Mouse (Mus musculus) midbrain, embryonic 13.5 days (tissue): ENCODE measurements around the gene Syt1. TPM values are rescaled to one million over a fixed set of nuclear protein-coding genes. Genes with fewer than 3 reads are reported as not detected.

Experiments used
- ATAC-seq: fragments of 200-750 bp; cut with Nextera tagmentation; 2 replicates; pipeline ENCODE4 v1.8.0; 2017; ENCODE audit warnings: mild to moderate bottlenecking, moderate TSS enrichment, moderate library complexity
- H3K27ac ChIP-seq: fragments of 300-500 bp; sonication (generic); 2 replicates; pipeline ENCODE4 v1.5.1; 2015; ENCODE audit warnings: inconsistent platforms, mild to moderate bottlenecking, moderate library complexity
- H3K27me3 ChIP-seq: fragments of 300-500 bp; sonication (generic); 2 replicates; pipeline ENCODE4 v1.6.1; 2015; ENCODE audit warnings: mild to moderate bottlenecking, inconsistent platforms
- H3K36me3 ChIP-seq: fragments of 300-500 bp; sonication (generic); 2 replicates; pipeline ENCODE4 v1.6.1; 2015; ENCODE audit warnings: mild to moderate bottlenecking, inconsistent platforms
- H3K4me1 ChIP-seq: fragments of 300-500 bp; sonication (generic); replicated peaks from 2 replicates; pipeline ENCODE4 v1.6.1; 2015; ENCODE audit warnings: inconsistent platforms
- H3K4me2 ChIP-seq: fragments of 300-500 bp; sonication (generic); replicated peaks from 2 replicates; pipeline ENCODE4 v1.6.1; 2015; ENCODE audit warnings: moderate library complexity, mild to moderate bottlenecking, inconsistent platforms
- H3K4me3 ChIP-seq: fragments of 300-500 bp; sonication (generic); replicated peaks from 2 replicates; pipeline ENCODE4 v1.5.1; 2015; ENCODE audit warnings: mild to moderate bottlenecking, inconsistent platforms
- H3K9ac ChIP-seq: fragments of 300-500 bp; sonication (generic); replicated peaks from 2 replicates; pipeline ENCODE4 v1.6.1; 2015; ENCODE audit warnings: mild to moderate bottlenecking, inconsistent platforms
- H3K9me3 ChIP-seq: fragments of 300-500 bp; sonication (generic); 2 replicates; pipeline ENCODE4 v1.6.1; 2016; ENCODE audit warnings: mild to moderate bottlenecking, inconsistent platforms
- WGBS: fragments of 180-500 bp; shearing (Covaris S2); methylation state at CpG from one replicate; pipeline ENCODE4 v1.1.7; 2015; 5-methylcytosine and 5-hydroxymethylcytosine counted together
- polyA plus RNA-seq: library from polyadenylated mRNA; unstranded; fragments of >200 nt; fragmentation: Nextera tagmentation; extraction: Ambion mirVana; gene quantifications from 2 replicates; pipeline ENCODE4 v1.2.1, GENCODE M21; 2015

Gene Syt1
- polyA plus RNA-seq, 1 experiment from 2014 or later, result 77.2 TPM

- H3K36me3 ChIP-seq, result no peaks in the 10 kb centered on the region
Measured at GRCm38 (mm10) chr10:108733982-108734381, 276.8 kb downstream of the Syt1 start.

DNA sequence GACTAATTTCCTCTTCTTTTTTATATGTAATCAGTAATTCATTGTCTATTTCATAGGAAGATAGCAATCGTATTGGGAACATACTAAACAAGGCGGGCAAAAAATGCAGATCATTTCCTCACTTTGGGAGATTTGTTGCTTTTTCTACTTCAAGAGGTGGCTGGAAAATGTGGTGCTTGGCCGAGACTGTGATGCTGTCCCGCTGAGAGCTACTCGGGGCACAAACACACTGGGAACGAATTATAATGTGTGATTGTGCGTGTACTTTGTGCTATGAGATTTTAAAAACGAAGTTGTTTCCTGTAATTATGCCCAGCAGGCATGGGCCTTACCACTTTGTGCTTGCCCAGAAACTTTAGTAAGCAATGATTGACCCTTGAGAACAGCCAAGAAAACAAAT is 281.8 kb downstream of the Syt1 start:
- H3K9me3 ChIP-seq, result peaks cover 5% of the 10 kb centered on the region; the same call in 1 of the 2 replicates
- H3K9ac ChIP-seq, result no peak overlapping the region
- ATAC-seq, result no peak
- no peak overlapping the region for H3K4me2 ChIP-seq
- H3K36me3 ChIP-seq, result no peaks in the 10 kb centered on the region
- no peak overlapping the region for H3K27ac ChIP-seq
- no peaks in the 10 kb centered on the region for H3K27me3 ChIP-seq
- no peaks in the 10 kb centered on the region for H3K4me1 ChIP-seq
- H3K4me3 ChIP-seq, result no peak overlapping the region
- 75% methylated on average over 8 of the region's 8 CpGs for WGBS

More at GRCm38 (mm10) chr10:108733982-108734381, 276.8 kb downstream of the Syt1 start:
- Histone ChIP-seq H3K4me3 (no peak overlapping the region), H3K27ac (no peak overlapping the region), H3K27me3 (no peaks in the 10 kb centered on the region), H3K9ac (no peak overlapping the region), H3K9me3 (peaks cover 5% of the 10 kb centered on the region; the same call in 1 of the 2 replicates), H3K4me1 (no peaks in the 10 kb centered on the region), H3K4me2 (no peak overlapping the region)
- ATAC-seq, result peak; percentile 58; the same call in 1 of the 2 replicates
- WGBS, result 63% methylated on average over 2 of the region's 2 CpGs

DNA sequence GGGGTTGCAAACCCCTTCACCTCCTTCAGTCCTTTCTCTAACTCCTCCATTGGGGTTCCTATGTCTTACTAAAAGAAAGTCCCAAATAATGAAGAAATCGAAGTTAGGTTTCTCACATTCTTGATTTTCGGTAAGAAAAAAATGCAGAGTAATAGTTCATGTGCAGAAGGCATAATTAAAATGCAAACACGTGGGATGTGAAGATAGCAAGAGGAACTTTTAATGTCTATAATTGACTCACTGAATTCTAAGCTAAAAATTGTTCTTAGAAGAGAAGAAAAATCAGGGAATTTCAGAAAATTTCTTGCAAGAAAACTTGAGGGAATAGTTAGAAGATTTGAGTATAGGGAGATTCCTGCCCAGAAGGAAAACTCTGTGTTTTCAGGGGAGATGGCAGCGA is 284.4 kb downstream of the Syt1 start:
- ATAC-seq, result no peak
- no peaks in the 10 kb centered on the region for H3K9me3 ChIP-seq
- H3K4me1 ChIP-seq, result no peaks in the 10 kb centered on the region
- no peak overlapping the region for H3K4me3 ChIP-seq
- H3K4me2 ChIP-seq, result no peak overlapping the region
- 89% methylated on average over 4 of the region's 4 CpGs for WGBS
- H3K27ac ChIP-seq, result no peak overlapping the region
- no peaks in the 10 kb centered on the region for H3K36me3 ChIP-seq
- H3K27me3 ChIP-seq, result no peaks in the 10 kb centered on the region
- no peak overlapping the region for H3K9ac ChIP-seq

DNA sequence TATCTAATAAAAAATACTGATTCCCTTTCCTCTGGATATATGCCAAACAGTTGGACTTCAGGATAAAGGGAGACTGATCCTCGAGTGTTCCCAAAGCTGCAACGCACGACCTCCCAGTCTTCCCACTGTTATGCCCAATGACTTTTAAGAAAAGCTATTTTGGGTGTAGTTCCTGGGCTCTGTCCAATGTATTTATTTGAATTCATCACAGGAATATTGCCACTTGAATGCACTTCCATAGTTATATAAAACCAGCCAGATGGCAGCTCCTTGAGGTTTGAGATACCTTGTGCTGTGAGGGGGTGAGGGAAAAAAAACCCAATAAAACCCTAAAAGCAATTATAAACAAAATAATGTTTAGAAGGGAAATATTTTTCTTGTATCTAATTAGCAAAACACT is 285.9 kb downstream of the Syt1 start:
- Histone ChIP-seq H3K9ac (no peak overlapping the region), H3K27me3 (no peaks in the 10 kb centered on the region), H3K9me3 (no peaks in the 10 kb centered on the region), H3K4me3 (no peak overlapping the region), H3K36me3 (no peaks in the 10 kb centered on the region), H3K4me1 (no peaks in the 10 kb centered on the region), H3K4me2 (no peak overlapping the region), H3K27ac (no peak overlapping the region)
- WGBS, result 78% methylated on average over 3 of the region's 3 CpGs
- no peak for ATAC-seq

DNA sequence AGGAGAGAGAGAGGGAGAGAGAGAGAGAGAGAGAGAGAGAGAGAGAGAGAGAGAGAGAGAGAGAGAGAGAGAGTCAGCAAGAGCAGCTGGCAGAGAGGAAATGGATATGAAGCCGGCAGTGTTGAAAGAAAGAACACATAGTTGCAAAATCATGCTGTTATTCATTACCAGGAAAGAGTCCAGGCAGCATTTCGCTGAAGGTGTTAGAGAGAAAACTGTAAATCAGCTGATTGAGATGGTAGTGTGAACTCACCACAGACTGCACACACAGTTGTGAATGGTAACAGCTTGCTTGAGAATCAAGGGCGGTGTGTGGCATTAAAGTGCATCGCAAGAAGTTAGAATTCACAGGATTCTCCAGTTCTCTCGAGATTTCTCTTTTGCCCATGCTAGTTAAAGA is 300.3 kb downstream of the Syt1 start:
- ATAC-seq, result no peak
- Histone ChIP-seq H3K4me1 (0 out of 2 replicates have a peak, but pooled peaks cover 3% of the 10 kb centered on the region), H3K4me2 (no peak overlapping the region), H3K27ac (no peak overlapping the region), H3K36me3 (no peaks in the 10 kb centered on the region), H3K27me3 (no peaks in the 10 kb centered on the region), H3K9me3 (no peaks in the 10 kb centered on the region), H3K9ac (no peak overlapping the region), H3K4me3 (no peak overlapping the region)
- 76% methylated on average over 5 of the region's 5 CpGs for WGBS

GRCm38 (mm10) chr10:108705658-108706057 is 305.1 kb downstream of the Syt1 start:
- Histone ChIP-seq H3K27ac (no peak overlapping the region), H3K4me3 (no peak overlapping the region), H3K36me3 (no peaks in the 10 kb centered on the region), H3K4me2 (no peak overlapping the region), H3K4me1 (peaks cover 12% of the 10 kb centered on the region), H3K27me3 (no peaks in the 10 kb centered on the region), H3K9ac (no peak overlapping the region), H3K9me3 (no peaks in the 10 kb centered on the region)
- no peak for ATAC-seq
- WGBS, result 92% methylated on average over 3 of the region's 3 CpGs

DNA sequence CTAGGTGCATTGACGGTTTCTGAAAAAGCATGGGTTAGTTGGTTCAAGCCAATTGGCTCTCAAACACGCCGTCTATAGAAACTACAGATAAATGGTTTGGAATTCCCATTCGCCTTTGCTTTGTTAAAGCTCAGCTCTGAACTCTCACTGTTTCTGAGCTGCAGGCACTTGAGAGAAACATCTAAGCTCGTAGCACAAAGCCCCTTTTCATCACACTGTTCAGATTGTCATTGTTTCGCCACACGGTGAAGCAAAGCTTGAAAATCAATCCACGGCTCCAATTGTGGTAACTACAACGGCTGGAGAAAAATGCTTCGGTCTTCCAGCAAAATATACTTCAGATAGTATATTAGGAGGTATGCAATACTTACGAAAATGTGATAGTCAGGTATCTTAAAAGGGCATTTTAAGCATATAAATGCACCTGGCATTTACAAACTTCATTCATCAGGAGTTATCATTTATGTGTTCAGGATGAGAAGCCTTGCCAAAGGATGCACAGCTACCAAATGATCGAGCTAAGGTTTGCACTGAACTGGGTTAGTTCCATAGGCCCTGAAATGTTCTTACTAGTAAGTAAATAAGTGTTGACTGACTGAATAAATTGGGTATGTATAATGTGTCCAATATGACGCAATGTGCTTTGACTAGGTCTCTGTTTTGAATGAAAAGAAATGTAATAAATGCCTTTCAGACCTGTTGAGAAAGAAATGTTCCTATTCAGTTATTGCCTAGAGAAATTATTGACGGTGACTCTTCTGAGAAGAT is 309.2 kb downstream of the Syt1 start:
- no peak overlapping the region for H3K9ac ChIP-seq
- H3K4me3 ChIP-seq, result no peak overlapping the region
- H3K36me3 ChIP-seq, result no peaks in the 10 kb centered on the region
- peak overlapping the region; percentile 33 for H3K4me2 ChIP-seq
- WGBS, result 14% methylated on average over 14 of the region's 14 CpGs
- peaks cover 12% of the 10 kb centered on the region for H3K4me1 ChIP-seq
- no peaks in the 10 kb centered on the region for H3K9me3 ChIP-seq
- peak; percentile 83 for ATAC-seq
- H3K27me3 ChIP-seq, result no peaks in the 10 kb centered on the region
- H3K27ac ChIP-seq, result peak overlapping the region; percentile 76

DNA sequence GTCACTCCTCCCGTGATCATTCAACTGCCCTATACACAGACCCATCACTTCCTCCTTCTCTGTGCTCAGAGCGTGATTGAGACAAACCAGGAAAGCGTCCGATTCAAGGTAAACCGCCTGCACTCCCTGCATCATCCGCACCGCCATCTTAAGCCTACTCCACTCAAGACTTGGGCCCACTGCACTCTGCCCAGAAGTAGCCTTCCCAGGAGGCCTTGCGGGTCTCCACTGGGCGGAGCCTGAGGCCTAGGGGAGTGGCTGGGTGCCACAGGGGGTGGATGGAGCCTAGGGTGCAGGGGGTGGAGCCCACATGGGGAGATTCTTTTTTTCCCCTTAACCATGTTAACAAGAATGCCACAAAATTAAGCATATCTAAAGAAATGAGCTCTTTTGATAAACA is 310.8 kb downstream of the Syt1 start, which contains the start of gene Gm5136:
Gene Gm5136 (minus strand): TSS at position 215 of the 400 bp plus-strand sequence.
- Histone ChIP-seq H3K27me3 (no peaks in the 10 kb centered on the region), H3K9ac (no peak within 1 kb of the TSS), H3K4me2 (no peak within 1 kb of the TSS), H3K27ac (no peak within 1 kb of the TSS), H3K4me3 (no peak within 1 kb of the TSS), H3K4me1 (peaks cover 12% of the 10 kb centered on the region), H3K36me3 (no peaks in the 10 kb centered on the region), H3K9me3 (no peaks in the 10 kb centered on the region)
- ATAC-seq, result 0 out of 2 replicates have a peak, but pooled peaks have one; percentile 22
- WGBS, result 98% methylated on average over 9 of the region's 9 CpGs

GRCm38 (mm10) chr10:108697062-108697461 is 313.7 kb downstream of the Syt1 start:
- Histone ChIP-seq H3K27ac (0 out of 2 replicates have a peak overlapping the region, but pooled peaks have one; percentile 25), H3K36me3 (no peaks in the 10 kb centered on the region), H3K9ac (no peak overlapping the region), H3K9me3 (no peaks in the 10 kb centered on the region), H3K27me3 (no peaks in the 10 kb centered on the region), H3K4me2 (no peak overlapping the region), H3K4me3 (no peak overlapping the region), H3K4me1 (peaks cover 10% of the 10 kb centered on the region)
- WGBS, result 72% methylated on average over 5 of the region's 5 CpGs
- no peak for ATAC-seq

GRCm38 (mm10) chr10:108690954-108691353 is 319.8 kb downstream of the Syt1 start:
- Histone ChIP-seq H3K27ac (peak overlapping the region; percentile 62), H3K4me2 (0 out of 2 replicates have a peak overlapping the region, but pooled peaks have one; percentile 22), H3K36me3 (no peaks in the 10 kb centered on the region), H3K4me1 (peaks cover 11% of the 10 kb centered on the region), H3K4me3 (no peak overlapping the region), H3K9me3 (no peaks in the 10 kb centered on the region), H3K9ac (no peak overlapping the region), H3K27me3 (no peaks in the 10 kb centered on the region)
- WGBS, result 34% methylated on average over 9 of the region's 9 CpGs
- ATAC-seq, result peak; percentile 84

DNA sequence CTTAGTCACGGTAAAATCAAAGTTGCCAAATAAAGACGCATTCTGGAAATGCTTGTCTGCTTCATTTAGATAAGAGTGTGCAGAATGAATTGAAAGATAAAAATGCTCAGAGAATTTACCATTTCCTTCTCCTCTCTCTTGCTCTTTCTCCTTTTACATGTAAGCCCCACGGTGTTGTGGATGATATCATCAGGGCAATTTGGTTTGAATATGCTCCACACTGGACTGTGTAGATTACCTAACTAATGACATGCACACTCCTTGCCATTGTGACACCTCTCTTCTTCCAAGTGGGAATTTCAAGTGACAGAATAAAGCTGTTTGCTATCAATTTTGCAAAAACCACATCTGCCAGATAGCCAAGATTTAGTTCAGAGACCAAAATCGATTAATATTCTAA is 324.1 kb downstream of the Syt1 start:
- Histone ChIP-seq H3K4me3 (no peak overlapping the region), H3K27ac (0 out of 2 replicates have a peak overlapping the region, but pooled peaks have one; percentile 44), H3K9ac (no peak overlapping the region), H3K4me2 (no peak overlapping the region), H3K4me1 (peaks cover 11% of the 10 kb centered on the region), H3K9me3 (no peaks in the 10 kb centered on the region), H3K27me3 (no peaks in the 10 kb centered on the region), H3K36me3 (no peaks in the 10 kb centered on the region)
- WGBS, result 48% methylated on average over 4 of the region's 4 CpGs
- peak; percentile 73 for ATAC-seq

DNA sequence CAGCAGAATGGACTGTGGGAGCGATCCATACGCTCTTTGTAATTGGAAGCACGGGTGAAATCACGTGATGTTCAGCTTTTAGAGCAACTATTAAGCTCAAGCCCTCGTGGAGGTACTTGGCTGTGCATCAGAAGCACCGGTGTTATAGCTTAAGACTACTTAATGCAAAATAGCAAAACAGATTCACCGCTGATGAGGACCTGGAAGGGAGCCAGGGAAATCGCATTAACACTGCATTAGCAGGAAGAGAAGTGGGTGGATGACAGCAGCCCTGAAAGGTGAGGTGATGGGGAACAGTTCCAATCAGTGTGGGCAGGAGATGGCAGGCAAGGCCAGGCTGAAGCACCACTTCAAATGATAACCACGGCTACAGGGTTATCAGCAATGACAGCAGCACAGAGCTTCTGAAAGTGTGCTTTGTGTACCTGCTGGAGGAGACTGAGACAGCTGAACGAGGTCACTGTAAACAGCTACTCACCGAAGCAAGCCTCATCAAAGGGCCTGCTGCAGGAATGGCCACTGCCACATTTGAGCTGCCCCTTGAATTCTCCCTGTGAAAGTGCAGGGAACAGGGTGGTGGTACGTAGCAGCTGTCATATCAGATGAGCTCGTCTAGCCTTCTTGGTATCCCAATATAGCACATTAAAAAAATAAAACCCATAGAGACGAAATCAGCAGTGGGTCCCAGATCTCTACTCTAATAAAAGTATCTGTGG is 330.9 kb downstream of the Syt1 start:
- H3K4me3 ChIP-seq, result no peak overlapping the region
- no peak overlapping the region for H3K4me2 ChIP-seq
- H3K27ac ChIP-seq, result peak overlapping the region; percentile 60
- peaks cover 17% of the 10 kb centered on the region for H3K4me1 ChIP-seq
- 61% methylated on average over 14 of the region's 14 CpGs for WGBS
- no peaks in the 10 kb centered on the region for H3K36me3 ChIP-seq
- peak; percentile 89 for ATAC-seq
- no peak overlapping the region for H3K9ac ChIP-seq
- no peaks in the 10 kb centered on the region for H3K9me3 ChIP-seq
- no peaks in the 10 kb centered on the region for H3K27me3 ChIP-seq
